Comparison of ENCODE assay signal across 10 mouse cellular contexts in genomic region chr12:78788266-78788873, GRCm38 (mm10). TPM values are rescaled to one million over a fixed set of nuclear protein-coding genes. Genes with fewer than 3 reads are reported as not detected.
DNase-seq lines count a peak whose midpoint lies in the region; ATAC-seq and TF ChIP-seq lines count a peak whose summit lies in the region.
"Had no signal": no experiment of that assay in that cellular context is flagged by ENCODE, and none has a peak within 500 bp of the region (broad histone marks: within the 10 kb centered on the region; RNA-seq: fewer than 3 reads in every experiment).

No protein-coding gene starts in this region.

- no peaks in the 10 kb centered on the region for H3K36me3 ChIP-seq in heart, embryonic 13.5 days
- H3K36me3 ChIP-seq: kidney, embryonic 15.5 days; limb, embryonic 10.5 days had no signal

- H3K27ac ChIP-seq in heart, embryonic 13.5 days (replicated peaks): peak overlapping the region; percentile 56
- peak overlapping the region; percentile 17; the same call in 1 of the 2 replicates for H3K27ac ChIP-seq in left cerebral cortex, adult 2 months
- H3K27ac ChIP-seq: kidney, embryonic 15.5 days; limb, embryonic 10.5 days had no signal

- 11% methylated on average over 3 of the region's 3 CpGs for WGBS in heart, embryonic 13.5 days

- H3K4me1 ChIP-seq in heart, embryonic 13.5 days: peaks cover 25% of the 10 kb centered on the region
- H3K4me1 ChIP-seq: kidney, embryonic 15.5 days; limb, embryonic 10.5 days had no signal

- no peak for ATAC-seq in heart, embryonic 13.5 days (ENCODE audit: extremely low read depth, insufficient number of reproducible peaks, low FRiP score, low TSS enrichment)
- ATAC-seq in inflammation-experienced regulatory T-cells, adult 6 months: no peak

- peak overlapping the region; percentile 62 for H3K9ac ChIP-seq in heart, embryonic 13.5 days
- H3K9ac ChIP-seq: kidney, embryonic 15.5 days had no signal

- intact Hi-C loops in left cerebral cortex, adult 2 months (cut with DNase I): no loop called here

- peak overlapping the region; percentile 52 for H3K4me2 ChIP-seq in heart, embryonic 13.5 days
- H3K4me2 ChIP-seq: kidney, embryonic 15.5 days had no signal

- H3K4me3 ChIP-seq in heart, embryonic 13.5 days: no peak overlapping the region; the same call in 1 of the 2 replicates
- H3K4me3 ChIP-seq in left cerebral cortex, adult 2 months: no peak overlapping the region
- H3K4me3 ChIP-seq: kidney, embryonic 15.5 days; limb, embryonic 10.5 days had no signal

- H3K9me3 ChIP-seq in heart, embryonic 13.5 days: no peaks in the 10 kb centered on the region
- H3K9me3 ChIP-seq: kidney, embryonic 15.5 days; limb, embryonic 10.5 days had no signal

- H3K27me3 ChIP-seq in heart, embryonic 13.5 days (replicated peaks): no peaks in the 10 kb centered on the region
- H3K27me3 ChIP-seq: kidney, embryonic 15.5 days had no signal

- no peak for DNase-seq in heart, adult 8-10 months (ENCODE audit: low spot score)
- DNase-seq in right cerebral cortex, adult 18-20 months: peak; percentile 20
- DNase-seq in right cerebral cortex, postnatal 25 days: no peak
- DNase-seq in left cerebral cortex, adult 2 months (ENCODE audit: extremely low spot score in 1 of 2, low spot score in 2 of 2): peak in 1 of 2 experiments; percentile 10
- no peak for DNase-seq in ovary, postnatal 14 days (ENCODE audit: low spot score)
- DNase-seq: cerebellum, postnatal 36 days had no signal

- no peak for TF ChIP-seq CTCF in left cerebral cortex, adult 2 months (IDR thresholded peaks at IDR 0.05)

RNA-seq across cellular contexts. Expression of gene Mpp5, which starts 39.7 kb away (rescaled TPM):
- polyA plus RNA-seq in heart, embryonic 13.5 days (2015; fragmentation: Nextera tagmentation; extraction: Ambion mirVana): 14.6 and 16.8 TPM in 2 replicates
- 10 to 100 TPM; 12.7 to 18.1 (median 15.4) TPM for total RNA-seq in heart, adult 8-10 months (2022)
- total RNA-seq in left cerebral cortex, adult 2 months (2021): 10 to 100 TPM; 26.0 to 30.0 TPM
- 10 to 100 TPM; 10.1 to 25.8 (median 15.2) TPM for polyA plus RNA-seq in inflammation-experienced regulatory T-cells, adult 6 months (2017; shearing (Covaris generic))
